Mouse (Mus musculus): ENCODE data around the gene Camta1. TPM values are rescaled to one million over a fixed set of nuclear protein-coding genes. Genes with fewer than 3 reads are reported as not detected.

Gene Camta1
- polyA plus RNA-seq, 1 experiment: 1.8 TPM

- Histone ChIP-seq H3K36me3 (ENCODE audit: control insufficient read depth) (peaks cover 50% of the 10 kb centered on the region), H3K4me1 (ENCODE audit: control insufficient read depth) (peaks cover 35% of the 10 kb centered on the region), H3K27me3 (ENCODE audit: control insufficient read depth) (no peaks in the 10 kb centered on the region), H3K9me3 (ENCODE audit: control insufficient read depth, low read length) (0 out of 2 replicates have a peak, but pooled peaks cover 2% of the 10 kb centered on the region), H3K4me3 (replicated peaks) (no peak overlapping the region)
- TF ChIP-seq TAL1 (IDR thresholded peaks at IDR 0.05; ENCODE audit: low read length) (no peak), GATA1 (IDR thresholded peaks at IDR 0.05; ENCODE audit: low read length) (no peak)
Observed at GRCm38 (mm10) chr4:150907099-150907498, 954.6 kb downstream of the Camta1 start.

DNA sequence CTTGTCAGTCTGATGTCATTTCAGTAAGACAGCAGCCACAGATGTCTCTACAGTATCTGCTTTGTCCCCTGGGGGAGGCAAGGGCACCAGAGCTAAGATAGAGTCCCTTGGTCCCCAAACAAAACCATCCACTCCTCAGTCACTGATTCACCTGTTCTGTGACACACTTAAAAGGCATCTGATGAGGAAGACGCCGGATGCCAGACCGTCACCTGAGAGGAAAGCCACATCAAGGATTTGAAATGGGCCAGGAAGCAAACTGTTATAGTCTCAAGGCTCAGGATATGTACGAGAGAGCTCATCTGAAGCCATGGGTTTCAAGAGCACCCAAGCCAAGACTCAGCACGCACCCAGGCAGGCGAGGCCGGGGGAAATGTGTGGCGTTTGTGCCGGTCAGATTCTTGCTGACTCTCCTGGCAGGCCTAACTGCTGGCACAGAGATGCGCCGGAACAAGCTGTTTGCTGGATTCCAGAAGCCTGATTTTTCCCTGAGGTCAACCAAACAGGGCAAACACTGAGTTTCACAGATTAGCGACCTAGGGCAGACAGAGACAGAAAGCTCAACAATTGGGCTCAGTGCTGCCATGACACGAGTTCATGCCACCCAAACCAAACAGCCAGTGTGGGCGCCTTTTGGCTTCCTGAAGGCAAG lies 958.5 kb downstream of the Camta1 start:
- TF ChIP-seq GATA1 (IDR thresholded peaks at IDR 0.05; ENCODE audit: low read length) (no peak), TAL1 (IDR thresholded peaks at IDR 0.05; ENCODE audit: low read length) (no peak)
- no peaks in the 10 kb centered on the region for H3K9me3 ChIP-seq (ENCODE audit: control insufficient read depth, low read length)
- peaks cover 13% of the 10 kb centered on the region for H3K4me1 ChIP-seq (ENCODE audit: control insufficient read depth)
- H3K4me3 ChIP-seq (replicated peaks): no peak overlapping the region
- H3K27me3 ChIP-seq (ENCODE audit: control insufficient read depth): no peaks in the 10 kb centered on the region
- H3K36me3 ChIP-seq (ENCODE audit: control insufficient read depth): peaks cover 85% of the 10 kb centered on the region

DNA sequence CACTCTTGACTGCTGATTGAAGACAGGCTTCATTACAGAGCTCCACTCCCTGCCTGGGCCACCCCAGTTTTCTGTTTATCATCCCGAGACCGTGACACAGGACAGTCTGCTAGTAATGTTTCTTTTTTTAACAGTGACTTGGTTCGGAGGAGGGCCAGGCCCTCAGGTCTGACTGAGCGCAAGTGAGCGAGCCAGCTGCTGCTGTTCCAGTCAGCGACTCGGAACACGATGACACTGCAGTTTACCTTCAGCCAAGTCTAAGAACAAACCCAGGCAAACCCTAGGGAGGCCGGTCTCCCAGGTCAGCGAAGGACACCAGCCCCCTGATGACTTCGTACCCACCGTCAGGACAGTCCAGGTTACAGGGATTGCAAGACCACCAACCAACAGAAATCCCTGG lies 959.6 kb downstream of the Camta1 start:
- Histone ChIP-seq H3K4me1 (ENCODE audit: control insufficient read depth) (peaks cover 8% of the 10 kb centered on the region), H3K36me3 (ENCODE audit: control insufficient read depth) (peaks cover 87% of the 10 kb centered on the region), H3K27me3 (ENCODE audit: control insufficient read depth) (no peaks in the 10 kb centered on the region), H3K9me3 (ENCODE audit: control insufficient read depth, low read length) (no peaks in the 10 kb centered on the region), H3K4me3 (replicated peaks) (no peak overlapping the region)
- TF ChIP-seq GATA1 (IDR thresholded peaks at IDR 0.05; ENCODE audit: low read length) (no peak), TAL1 (IDR thresholded peaks at IDR 0.05; ENCODE audit: low read length) (no peak)

DNA sequence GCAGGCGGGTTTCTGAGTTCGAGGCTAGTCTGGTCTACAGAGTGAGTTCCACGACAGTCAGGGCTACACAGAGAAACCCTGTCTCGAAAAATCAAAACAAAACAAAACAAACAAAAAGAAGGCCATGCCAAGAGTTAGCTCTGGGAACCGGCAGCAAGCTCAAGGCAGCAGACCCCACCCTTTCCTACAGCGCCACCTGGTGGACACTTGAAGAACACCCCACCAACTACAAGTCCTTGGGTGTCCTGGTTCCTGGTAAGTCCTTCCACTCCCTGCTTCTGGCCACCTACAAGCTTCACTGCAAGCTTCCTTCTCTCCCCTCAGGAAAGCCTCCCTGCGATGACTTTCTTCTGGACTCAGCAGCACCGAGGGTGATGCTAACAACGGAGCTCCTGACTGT lies 960.0 kb downstream of the Camta1 start:
- no peak for TF ChIP-seq TAL1 (IDR thresholded peaks at IDR 0.05; ENCODE audit: low read length)
- TF ChIP-seq GATA1 (IDR thresholded peaks at IDR 0.05; ENCODE audit: low read length): no peak
- no peaks in the 10 kb centered on the region for H3K27me3 ChIP-seq (ENCODE audit: control insufficient read depth)
- H3K36me3 ChIP-seq (ENCODE audit: control insufficient read depth): peaks cover 88% of the 10 kb centered on the region
- peaks cover 8% of the 10 kb centered on the region for H3K4me1 ChIP-seq (ENCODE audit: control insufficient read depth)
- no peaks in the 10 kb centered on the region for H3K9me3 ChIP-seq (ENCODE audit: control insufficient read depth, low read length)
- H3K4me3 ChIP-seq (replicated peaks): no peak overlapping the region

DNA sequence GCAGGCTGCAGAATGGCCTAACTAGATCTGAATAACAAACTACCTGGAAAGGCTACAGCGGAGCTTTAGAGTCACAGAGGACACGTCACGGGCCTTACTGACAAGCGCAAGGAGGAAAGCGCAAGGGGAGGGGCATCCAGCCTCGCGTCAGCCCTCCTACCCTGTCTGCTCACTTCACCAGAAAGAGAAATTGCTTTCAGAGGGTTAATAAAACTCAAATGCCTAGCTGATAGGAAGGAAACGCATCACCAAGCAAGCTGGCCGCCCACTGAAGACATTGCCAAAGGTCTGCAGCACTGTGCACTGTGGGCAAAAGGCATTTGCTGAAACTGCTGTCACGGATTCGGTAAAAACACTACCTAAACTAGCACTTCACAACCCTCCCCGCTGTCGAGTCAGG lies 961.2 kb downstream of the Camta1 start:
- no peaks in the 10 kb centered on the region for H3K27me3 ChIP-seq (ENCODE audit: control insufficient read depth)
- TF ChIP-seq GATA1 (IDR thresholded peaks at IDR 0.05; ENCODE audit: low read length): no peak
- no peak for TF ChIP-seq TAL1 (IDR thresholded peaks at IDR 0.05; ENCODE audit: low read length)
- no peak overlapping the region for H3K4me3 ChIP-seq (replicated peaks)
- H3K9me3 ChIP-seq (ENCODE audit: control insufficient read depth, low read length): no peaks in the 10 kb centered on the region
- H3K36me3 ChIP-seq (ENCODE audit: control insufficient read depth): peaks cover 85% of the 10 kb centered on the region
- peaks cover 9% of the 10 kb centered on the region for H3K4me1 ChIP-seq (ENCODE audit: control insufficient read depth)

DNA sequence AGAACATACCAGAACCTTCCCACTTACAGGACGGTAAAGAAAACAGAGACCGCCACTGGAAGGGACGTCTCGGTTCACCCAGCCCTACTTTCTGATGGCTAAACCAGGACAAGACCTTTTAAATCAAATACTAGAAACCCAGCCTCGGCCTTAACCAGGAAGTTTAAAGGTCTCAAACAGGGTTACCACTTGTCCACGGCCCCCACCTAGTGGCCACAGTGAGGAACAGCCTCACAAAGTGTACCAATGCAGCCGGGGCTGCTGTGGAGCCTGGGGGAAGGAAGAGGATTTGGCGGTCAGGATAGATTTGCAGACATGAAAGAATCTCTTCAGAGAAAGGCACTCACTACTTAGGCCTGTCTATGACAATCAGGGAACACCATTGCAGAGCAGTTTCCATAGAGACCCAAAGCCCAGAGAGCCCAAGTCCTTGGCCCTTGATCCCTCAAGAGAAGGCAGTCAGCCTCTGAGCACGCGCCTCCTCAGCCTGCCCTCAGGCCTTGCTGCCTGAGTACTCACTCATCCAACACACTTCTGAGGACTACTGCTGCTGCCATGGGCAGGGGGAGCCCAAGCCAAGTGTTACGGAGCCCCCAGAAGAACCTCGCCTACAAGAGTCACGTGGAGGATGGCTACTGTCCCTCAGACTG lies 962.8 kb downstream of the Camta1 start:
- Histone ChIP-seq H3K4me3 (replicated peaks) (no peak overlapping the region), H3K4me1 (ENCODE audit: control insufficient read depth) (peaks cover 13% of the 10 kb centered on the region), H3K36me3 (ENCODE audit: control insufficient read depth) (peaks cover 72% of the 10 kb centered on the region), H3K9me3 (ENCODE audit: control insufficient read depth, low read length) (no peaks in the 10 kb centered on the region), H3K27me3 (ENCODE audit: control insufficient read depth) (no peaks in the 10 kb centered on the region)
- no peak for TF ChIP-seq GATA1 (IDR thresholded peaks at IDR 0.05; ENCODE audit: low read length)
- TF ChIP-seq TAL1 (IDR thresholded peaks at IDR 0.05; ENCODE audit: low read length): no peak

DNA sequence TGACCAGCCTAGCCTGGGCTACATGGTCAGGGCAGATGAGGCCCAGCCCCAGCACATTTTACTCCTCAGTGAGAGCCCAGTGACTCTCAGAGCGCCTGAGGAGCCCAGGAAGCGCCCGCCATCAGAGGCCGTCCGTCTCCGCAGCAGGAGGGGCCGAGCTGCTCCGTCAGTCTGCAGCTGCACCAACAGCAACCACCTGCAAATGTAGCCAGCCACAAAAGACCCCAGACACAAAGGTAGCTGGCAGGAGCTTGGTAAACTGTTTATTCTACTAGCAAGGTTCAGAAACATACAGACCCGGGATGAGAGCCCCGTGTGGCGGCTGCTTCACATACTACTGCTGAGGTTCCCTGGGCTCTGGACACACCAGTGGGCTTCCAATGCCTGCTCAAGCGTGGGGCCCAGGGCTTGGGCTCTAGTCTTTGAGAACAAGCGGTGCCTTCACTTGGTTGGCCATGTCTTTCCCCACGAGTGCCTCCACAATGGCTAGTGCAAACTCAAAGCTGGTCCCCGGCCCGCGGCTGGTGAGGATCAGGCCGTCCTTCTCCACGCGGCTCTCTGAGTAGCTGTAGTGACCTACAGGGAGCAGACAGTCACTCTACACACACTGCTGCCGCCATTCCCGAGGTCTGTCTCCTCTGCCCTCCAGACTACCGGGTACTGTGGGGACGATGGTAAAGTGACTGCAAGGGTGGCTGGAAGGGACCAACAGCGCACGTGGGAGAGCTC lies 964.6 kb downstream of the Camta1 start:
- Histone ChIP-seq H3K36me3 (ENCODE audit: control insufficient read depth) (peaks cover 55% of the 10 kb centered on the region), H3K4me1 (ENCODE audit: control insufficient read depth) (peaks cover 13% of the 10 kb centered on the region), H3K4me3 (replicated peaks) (no peak overlapping the region), H3K27me3 (ENCODE audit: control insufficient read depth) (no peaks in the 10 kb centered on the region), H3K9me3 (ENCODE audit: control insufficient read depth, low read length) (no peaks in the 10 kb centered on the region)
- TF ChIP-seq TAL1 (IDR thresholded peaks at IDR 0.05; ENCODE audit: low read length) (no peak), GATA1 (IDR thresholded peaks at IDR 0.05; ENCODE audit: low read length) (no peak)

DNA sequence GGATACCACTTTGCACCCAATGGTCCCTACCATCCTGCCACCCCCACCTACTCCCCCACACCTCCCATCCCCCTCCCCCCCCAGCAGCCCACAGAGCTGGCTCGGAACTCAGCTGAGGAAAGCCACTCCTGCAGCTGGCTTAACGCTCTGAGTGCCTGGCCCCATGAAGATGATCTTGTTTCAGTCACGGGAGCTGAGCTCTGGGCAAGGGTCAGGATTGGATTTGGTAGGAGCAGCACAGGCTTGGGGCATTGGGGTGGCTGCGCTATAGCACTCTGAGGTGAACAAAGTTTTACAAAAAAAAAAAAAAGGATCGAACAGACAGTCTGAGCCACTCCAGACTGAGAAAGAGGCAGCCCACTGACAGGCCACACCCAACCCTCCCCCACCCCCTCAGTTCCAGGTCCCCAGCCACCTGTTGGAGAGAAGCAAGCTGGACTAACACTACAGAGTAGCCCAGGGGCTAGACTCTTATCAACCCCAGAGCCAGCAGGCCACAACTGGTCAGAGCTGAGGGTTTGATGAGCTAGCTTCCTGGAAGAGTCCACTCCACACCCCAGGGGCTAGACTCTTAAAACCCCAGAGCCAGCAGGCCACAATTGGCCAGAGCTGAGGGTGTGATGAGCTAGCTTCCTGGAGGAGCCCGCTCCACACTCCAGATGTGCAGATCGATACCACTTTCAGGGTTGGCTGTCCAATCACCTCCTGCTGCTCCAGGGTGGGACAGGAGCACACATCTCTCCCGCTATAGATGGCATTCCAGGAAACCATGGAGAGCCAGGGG lies 966.8 kb downstream of the Camta1 start:
- TF ChIP-seq GATA1 (IDR thresholded peaks at IDR 0.05; ENCODE audit: low read length) (no peak), TAL1 (IDR thresholded peaks at IDR 0.05; ENCODE audit: low read length) (no peak)
- peaks cover 7% of the 10 kb centered on the region for H3K4me1 ChIP-seq (ENCODE audit: control insufficient read depth)
- no peak overlapping the region for H3K4me3 ChIP-seq (replicated peaks)
- no peaks in the 10 kb centered on the region for H3K27me3 ChIP-seq (ENCODE audit: control insufficient read depth)
- peaks cover 35% of the 10 kb centered on the region for H3K36me3 ChIP-seq (ENCODE audit: control insufficient read depth)
- H3K9me3 ChIP-seq (ENCODE audit: control insufficient read depth, low read length): no peaks in the 10 kb centered on the region
